Mouse (Mus musculus) CH12.LX (cell line): Measurements from ENCODE around the gene Nkiras1.
A peak's percentile ranks its signal among the peaks of the same experiment; 100 is the strongest.

Source experiments
- CTCF ChIP-seq, 2 experiments: IDR thresholded peaks in 1 of 2; conservative IDR thresholded peaks in 1 of 2; 2 replicates each; pipeline ENCODE4 v1.5.1; 2011 to 2012; ENCODE audit warnings: low read depth in 2 of 2, low read length in 2 of 2, improper control_type of control experiment in 1 of 2, inconsistent platforms in 1 of 2, mild to moderate bottlenecking in 1 of 2, moderate library complexity in 1 of 2
- E2F4 ChIP-seq: IDR thresholded peaks from 2 replicates; pipeline ENCODE4 v1.6.1; 2011; ENCODE audit warnings: low read depth, low read length, improper control_type of control experiment; ENCODE audit not compliant: insufficient replicate concordance
- KAT2A ChIP-seq: IDR thresholded peaks from 2 replicates; pipeline ENCODE4 v1.6.1; 2012; ENCODE audit warnings: low read length, improper control_type of control experiment, inconsistent platforms; ENCODE audit not compliant: insufficient replicate concordance
- MAX ChIP-seq: IDR thresholded peaks from 2 replicates; pipeline ENCODE4 v1.6.1; 2011; ENCODE audit warnings: low read length, improper control_type of control experiment
- NRF1 ChIP-seq: IDR thresholded peaks from 2 replicates; pipeline ENCODE4 v1.6.1; 2014; ENCODE audit warnings: low read depth, mild to moderate bottlenecking, inconsistent platforms, low read length, improper control_type of control experiment, moderate library complexity
- USF1 ChIP-seq: IDR thresholded peaks from 2 replicates; pipeline ENCODE4 v1.6.1; 2014; ENCODE audit warnings: low read depth, mild to moderate bottlenecking, inconsistent platforms, low read length, improper control_type of control experiment

- TF ChIP-seq CTCF (conservative IDR thresholded peaks at IDR 0.05 in 1 of 2, IDR thresholded peaks at IDR 0.05 in 1 of 2; ENCODE audit: low read depth in 2 of 2, low read length in 2 of 2) (peak; percentile 35 to 79; a peak in 3 of 4 replicates), MAX (no peak), USF1 (no peak), E2F4 (no peak), KAT2A (no peak), NRF1 (no peak)
These were observed 13.6 kb downstream of the Nkiras1 start for GRCm38 (mm10) chr14:18284581-18284980.
